Mouse (Mus musculus) thymus, adult 2 months (tissue): Measurements from ENCODE around the gene Cracr2a. TPM values are rescaled to one million over a fixed set of nuclear protein-coding genes. Genes with fewer than 3 reads are reported as not detected.

Experiments used
- DNase-seq: peaks from one replicate; pipeline ENCODE4 v3.0.0; 2021
- H3K27ac ChIP-seq: fragments of 200-500 bp; 2 replicates; pipeline ENCODE4 v1.5.1; 2012; ENCODE audit warnings: low read length, control low read depth; ENCODE audit not compliant: control insufficient read depth, insufficient read depth
- H3K27me3 ChIP-seq: fragments of 200-500 bp; 2 replicates; pipeline ENCODE4 v1.6.1; 2012; ENCODE audit warnings: mild to moderate bottlenecking, low read length, moderate library complexity, mixed read lengths; ENCODE audit not compliant: control insufficient read depth, insufficient read depth
- H3K36me3 ChIP-seq: fragments of 200-500 bp; 2 replicates; pipeline ENCODE4 v1.6.1; 2012; ENCODE audit warnings: mild to moderate bottlenecking, low read length, moderate library complexity; ENCODE audit not compliant: control insufficient read depth, insufficient read depth
- H3K4me1 ChIP-seq: fragments of 200-500 bp; replicated peaks from 2 replicates; pipeline ENCODE4 v1.6.1; 2012; ENCODE audit warnings: low read length; ENCODE audit not compliant: control insufficient read depth, insufficient read depth
- H3K4me3 ChIP-seq: fragments of 200-500 bp; 2 replicates; pipeline ENCODE4 v1.5.1; 2012; ENCODE audit warnings: mild to moderate bottlenecking, low read length, control low read depth, moderate library complexity; ENCODE audit not compliant: control insufficient read depth, insufficient read depth
- CTCF ChIP-seq: fragments of 200-500 bp; IDR thresholded peaks from 2 replicates; pipeline ENCODE4 v1.5.1; 2012; ENCODE audit warnings: mild to moderate bottlenecking, control low read depth, low read length, moderate library complexity, borderline replicate concordance; ENCODE audit not compliant: control insufficient read depth, poor library complexity, insufficient read depth; ENCODE audit errors: extremely low read depth
- POLR2A ChIP-seq: fragments of 200-500 bp; IDR thresholded peaks from 2 replicates; pipeline ENCODE4 v1.6.1; 2012; ENCODE audit warnings: mild to moderate bottlenecking, low read length, control low read depth, moderate library complexity; ENCODE audit not compliant: control insufficient read depth, poor library complexity, insufficient read depth; ENCODE audit errors: extremely low read depth
- WGBS: fragments of 180-500 bp; shearing (Covaris S2); methylation state at CpG from one replicate; pipeline ENCODE4 v1.1.7; 2018; 5-methylcytosine and 5-hydroxymethylcytosine counted together
- polyA plus RNA-seq: library from polyadenylated mRNA; depleted of rRNA; stranded (reverse); fragments of >200 nt; gene quantifications from 2 replicates; pipeline ENCODE4 v1.2.3, GENCODE M21; 2012

The Cracr2a gene
- polyA plus RNA-seq, 1 experiment: 6.2 TPM

DNA sequence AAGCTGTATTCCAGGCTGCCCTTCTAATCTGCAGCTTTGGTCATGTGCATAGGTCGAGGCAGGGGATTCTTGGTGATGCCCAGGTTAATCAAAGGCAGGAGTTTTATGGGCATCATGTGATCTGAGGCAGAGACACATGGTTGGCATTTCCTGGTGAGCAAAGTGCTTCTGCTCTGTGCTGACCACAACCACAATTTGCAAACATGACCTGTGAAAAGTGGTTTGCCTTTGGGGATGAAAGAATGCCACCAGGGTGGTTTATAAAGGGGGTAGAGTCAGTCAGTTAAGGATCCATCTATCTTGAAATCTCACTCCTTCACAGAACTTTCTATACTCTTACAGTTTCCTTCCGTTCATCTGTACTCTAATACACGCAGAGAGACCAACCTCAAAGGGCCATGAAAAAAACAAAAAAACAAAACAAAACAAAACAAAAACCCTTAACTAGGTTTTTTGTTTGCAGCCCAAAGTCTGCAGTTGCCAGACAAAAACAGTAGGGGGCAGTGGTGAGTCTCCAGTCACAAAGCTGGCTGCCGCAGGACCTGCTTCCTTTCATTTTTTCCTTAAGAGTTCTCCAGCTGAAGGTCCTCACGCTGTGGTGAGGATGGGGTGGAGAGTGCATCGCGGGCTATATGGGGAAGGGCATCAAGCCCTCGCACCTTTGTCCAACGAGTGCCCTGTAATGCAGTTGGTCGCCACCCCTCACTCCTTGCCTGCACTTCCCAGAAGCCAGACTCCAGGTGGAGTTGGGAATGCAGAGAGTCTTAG is 56.3 kb downstream of the Cracr2a start:
- Histone ChIP-seq H3K27me3 (no peaks in the 10 kb centered on the region), H3K4me1 (no peaks in the 10 kb centered on the region), H3K4me3 (no peak overlapping the region), H3K36me3 (no peaks in the 10 kb centered on the region), H3K27ac (no peak overlapping the region)
- TF ChIP-seq POLR2A: no peak
- peak; percentile 60; the same call in 1 of the 2 replicates for TF ChIP-seq CTCF
- DNase-seq: peak; percentile 23
- WGBS: 48% methylated on average over 10 of the region's 10 CpGs

DNA sequence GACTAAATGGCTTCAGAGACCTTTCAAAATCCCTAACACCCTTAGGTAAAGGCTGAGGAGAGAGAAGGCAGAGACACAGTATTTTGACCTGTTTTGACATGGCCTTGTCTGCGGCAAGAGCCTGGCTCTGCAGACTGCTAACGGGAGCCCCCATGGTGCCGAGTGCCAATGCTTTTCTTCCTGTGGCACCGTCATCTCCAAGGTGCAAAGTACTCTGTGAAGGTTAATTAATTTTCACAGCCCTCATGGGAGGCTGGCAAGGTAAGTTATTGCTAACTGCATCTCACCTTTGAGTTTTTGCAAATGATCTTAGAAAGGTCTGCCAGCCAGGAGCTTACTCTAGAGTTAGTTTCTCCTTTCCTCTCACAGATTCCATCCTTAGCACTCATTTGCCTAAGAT is 57.5 kb downstream of the Cracr2a start:
- no peak for DNase-seq
- TF ChIP-seq POLR2A (no peak), CTCF (no peak)
- Histone ChIP-seq H3K4me1 (no peaks in the 10 kb centered on the region), H3K36me3 (no peaks in the 10 kb centered on the region), H3K27ac (no peak overlapping the region), H3K4me3 (no peak overlapping the region), H3K27me3 (no peaks in the 10 kb centered on the region)
- WGBS: 96% methylated on average over 4 of the region's 4 CpGs

DNA sequence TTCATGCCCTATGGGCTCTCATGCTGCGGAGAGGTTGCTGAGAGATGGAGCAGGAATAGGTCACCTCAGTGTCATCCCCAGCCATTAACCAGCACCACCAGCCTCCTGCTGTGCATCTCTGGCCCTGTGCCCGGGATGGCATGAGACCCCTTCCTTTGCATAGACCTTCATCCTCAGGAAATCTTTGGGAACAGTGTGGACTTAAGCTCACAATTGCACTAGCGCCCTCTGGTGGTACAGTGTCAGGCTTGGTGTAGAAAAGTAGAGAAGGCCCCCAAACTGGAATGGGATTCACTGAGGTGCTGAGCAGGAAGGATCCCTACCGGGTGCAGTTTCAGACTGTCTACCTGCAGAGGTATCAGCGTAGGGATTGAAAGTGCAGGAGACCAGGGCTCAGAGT is 64.0 kb downstream of the Cracr2a start:
- DNase-seq: peak; percentile 58
- Histone ChIP-seq H3K4me3 (no peak overlapping the region), H3K27me3 (no peaks in the 10 kb centered on the region), H3K4me1 (no peaks in the 10 kb centered on the region), H3K27ac (no peak overlapping the region), H3K36me3 (no peaks in the 10 kb centered on the region)
- 46% methylated on average over 5 of the region's 5 CpGs for WGBS
- TF ChIP-seq CTCF (peak; percentile 85; the same call in 1 of the 2 replicates), POLR2A (no peak)

DNA sequence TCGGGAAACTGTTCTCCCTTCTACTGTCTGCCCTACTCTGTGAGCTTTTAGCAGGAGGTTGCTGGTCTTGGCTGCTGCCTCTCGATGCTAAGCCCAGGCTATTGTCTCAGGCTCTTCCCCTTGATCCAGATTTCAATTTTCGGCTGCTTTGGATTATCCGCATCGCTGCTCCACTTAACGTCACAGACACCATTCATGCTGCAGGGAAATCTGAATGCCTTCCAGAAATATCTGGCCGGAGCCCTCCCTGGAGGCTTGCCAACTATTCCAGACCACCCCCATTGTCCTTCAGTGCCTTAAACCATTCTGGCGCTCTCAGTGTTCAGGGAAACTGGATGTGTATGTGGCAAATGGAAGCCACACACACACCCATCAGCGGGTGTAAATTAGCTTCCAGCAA is 66.3 kb downstream of the Cracr2a start:
- Histone ChIP-seq H3K27ac (no peak overlapping the region), H3K27me3 (no peaks in the 10 kb centered on the region), H3K4me1 (no peaks in the 10 kb centered on the region), H3K36me3 (no peaks in the 10 kb centered on the region), H3K4me3 (no peak overlapping the region)
- no peak for DNase-seq
- TF ChIP-seq POLR2A: no peak
- TF ChIP-seq CTCF: no peak
- 91% methylated on average over 9 of the region's 9 CpGs for WGBS

DNA sequence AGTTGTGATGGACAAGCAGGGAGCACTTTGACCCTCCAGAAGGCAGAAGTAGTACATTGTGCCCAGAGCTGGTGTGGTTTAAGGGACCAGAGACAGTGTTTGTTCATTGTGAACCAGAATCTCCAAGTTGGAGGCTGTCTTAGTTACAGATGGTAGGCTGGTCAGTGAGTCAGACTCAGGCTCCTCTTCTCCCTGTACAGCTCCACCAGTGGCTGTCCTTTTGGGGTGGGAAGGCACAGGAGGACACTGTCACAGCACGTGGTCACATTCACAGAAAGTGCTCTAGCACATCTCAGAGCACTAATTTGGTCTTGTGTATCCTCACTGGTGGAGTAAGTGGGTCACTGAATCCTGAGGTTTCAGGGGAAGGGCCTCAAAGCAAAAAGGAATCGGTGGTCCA is 68.1 kb downstream of the Cracr2a start:
- WGBS: 97% methylated on average over 2 of the region's 2 CpGs
- H3K4me1 ChIP-seq: no peaks in the 10 kb centered on the region
- no peaks in the 10 kb centered on the region for H3K27me3 ChIP-seq
- no peak overlapping the region for H3K4me3 ChIP-seq
- DNase-seq: no peak
- no peak overlapping the region for H3K27ac ChIP-seq
- H3K36me3 ChIP-seq: no peaks in the 10 kb centered on the region
- TF ChIP-seq POLR2A: no peak
- TF ChIP-seq CTCF: no peak

DNA sequence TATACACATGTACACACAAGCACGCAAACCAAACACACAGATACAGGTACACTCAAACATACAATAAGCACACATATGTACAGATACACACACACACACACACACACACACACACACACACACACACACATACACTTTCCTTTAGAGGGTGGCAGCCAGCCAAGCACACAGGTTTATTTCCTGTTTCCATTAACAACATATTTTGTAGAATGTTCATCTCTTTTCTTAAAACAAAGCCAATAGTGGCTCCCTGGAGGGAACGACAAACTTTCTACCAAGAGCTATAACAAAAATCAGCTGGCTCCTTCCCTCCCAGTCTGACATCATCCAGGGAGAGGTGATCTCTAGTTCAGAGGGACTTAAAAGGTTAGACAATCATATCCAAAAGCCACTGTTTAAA is 73.7 kb downstream of the Cracr2a start:
- Histone ChIP-seq H3K27ac (no peak overlapping the region), H3K4me3 (no peak overlapping the region)
- 85% methylated on average over 2 of the region's 2 CpGs for WGBS

DNA sequence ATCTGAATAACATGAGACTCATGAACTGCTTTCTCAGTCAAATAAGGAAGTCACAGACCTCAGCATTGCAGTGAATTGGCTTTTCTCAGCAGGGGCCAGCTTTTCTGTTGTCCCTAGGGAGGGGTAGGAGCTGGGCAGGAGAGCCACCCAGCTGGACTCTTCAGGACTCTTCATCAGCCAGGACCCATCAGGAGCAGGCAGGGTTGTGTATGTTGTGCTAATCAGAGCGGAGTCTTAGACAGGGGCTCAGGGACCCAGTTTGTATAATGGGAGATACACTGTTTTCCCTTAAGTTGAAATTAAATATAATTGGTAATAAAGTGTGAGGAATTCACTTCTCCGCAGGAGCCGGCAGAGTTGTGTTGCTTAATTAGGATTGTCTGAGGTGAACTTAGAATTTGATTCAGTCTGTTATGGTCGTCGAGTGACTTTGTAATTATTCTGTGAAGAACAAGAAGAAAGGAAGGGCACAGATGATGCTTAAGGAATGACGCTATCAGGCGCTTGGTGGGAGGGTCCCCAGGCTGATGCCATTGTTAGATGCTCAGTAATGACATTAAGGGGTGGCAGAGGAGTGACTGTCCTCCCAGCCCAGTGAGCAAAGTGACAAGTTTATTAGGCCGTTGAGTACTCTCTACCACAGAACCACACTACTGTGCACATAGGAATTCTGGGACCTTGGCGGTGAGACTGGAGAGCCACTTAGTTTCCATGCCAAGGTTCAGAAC is 74.5 kb downstream of the Cracr2a start:
- Histone ChIP-seq H3K4me3 (no peak overlapping the region), H3K27me3 (no peaks in the 10 kb centered on the region), H3K4me1 (no peaks in the 10 kb centered on the region), H3K36me3 (no peaks in the 10 kb centered on the region), H3K27ac (no peak overlapping the region)
- 96% methylated on average over 9 of the region's 9 CpGs for WGBS
- DNase-seq: no peak
- TF ChIP-seq POLR2A (no peak), CTCF (no peak)

More for the DNA sequence above, 73.7 kb downstream of the Cracr2a start:
- no peaks in the 10 kb centered on the region for H3K27me3 ChIP-seq
- no peak for DNase-seq
- no peaks in the 10 kb centered on the region for H3K4me1 ChIP-seq
- H3K36me3 ChIP-seq: no peaks in the 10 kb centered on the region
- TF ChIP-seq POLR2A: no peak
- no peak for TF ChIP-seq CTCF
